Mouse (Mus musculus) gastrocnemius, adult 18-20 months (tissue): ENCODE data around the gene Scn2b. TPM values are rescaled to one million over a fixed set of nuclear protein-coding genes. Genes with fewer than 3 reads are reported as not detected.
A peak's percentile ranks its signal among the peaks of the same experiment; 100 is the strongest.

Experiments
- DNase-seq: peaks from one replicate; pipeline ENCODE4 v3.0.0; 2021; ENCODE audit warnings: low spot score
- total RNA-seq, 2 experiments: library from RNA; stranded (reverse); gene quantifications; 2 replicates each; pipeline ENCODE4 v1.2.3; 2021

Gene Scn2b
- total RNA-seq, 2 experiments from 2014 or later = 2.2 to 2.5 TPM

DNA sequence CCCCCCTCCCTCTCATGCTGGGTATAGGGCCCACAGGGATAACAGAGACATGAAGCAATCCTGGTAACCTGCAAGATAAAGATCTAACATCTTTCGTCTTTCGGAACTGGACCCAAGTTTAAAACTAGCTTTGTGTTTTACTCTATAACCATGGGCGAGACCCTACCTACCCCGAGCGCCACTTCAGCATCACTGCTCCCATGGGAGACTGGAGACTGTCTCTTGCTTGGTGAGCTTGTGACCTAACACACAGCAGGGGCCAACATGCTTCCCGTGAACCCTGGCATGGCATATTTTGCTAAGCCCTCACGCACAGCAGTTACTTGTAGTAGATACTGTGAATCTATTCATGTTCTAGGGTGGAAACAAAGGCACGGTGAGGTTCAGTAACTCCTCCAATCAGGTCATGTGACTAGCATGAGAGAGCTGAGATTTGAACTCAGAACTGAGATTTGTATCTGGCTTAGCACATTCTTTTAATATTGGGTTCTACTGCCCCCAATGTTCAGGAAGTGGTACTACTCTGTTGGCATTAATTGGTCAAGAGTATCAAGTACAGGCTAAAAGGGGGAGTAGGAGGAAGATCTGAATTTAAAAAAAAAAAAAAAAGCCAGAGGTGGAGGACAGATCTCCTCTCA lies 1.9 kb downstream of the Scn2b start:
- no peak for DNase-seq

- no peak for DNase-seq
Observed at GRCm38 (mm10) chr9:45119954-45120530, 2.5 kb downstream of the Scn2b start.

- DNase-seq = no peak
Observed at GRCm38 (mm10) chr9:45120567-45120966, 3.0 kb downstream of the Scn2b start.

GRCm38 (mm10) chr9:45121001-45121400 lies 3.4 kb downstream of the Scn2b start:
- no peak for DNase-seq

GRCm38 (mm10) chr9:45121769-45122168 lies 4.2 kb downstream of the Scn2b start:
- peak; percentile 79 for DNase-seq

DNA sequence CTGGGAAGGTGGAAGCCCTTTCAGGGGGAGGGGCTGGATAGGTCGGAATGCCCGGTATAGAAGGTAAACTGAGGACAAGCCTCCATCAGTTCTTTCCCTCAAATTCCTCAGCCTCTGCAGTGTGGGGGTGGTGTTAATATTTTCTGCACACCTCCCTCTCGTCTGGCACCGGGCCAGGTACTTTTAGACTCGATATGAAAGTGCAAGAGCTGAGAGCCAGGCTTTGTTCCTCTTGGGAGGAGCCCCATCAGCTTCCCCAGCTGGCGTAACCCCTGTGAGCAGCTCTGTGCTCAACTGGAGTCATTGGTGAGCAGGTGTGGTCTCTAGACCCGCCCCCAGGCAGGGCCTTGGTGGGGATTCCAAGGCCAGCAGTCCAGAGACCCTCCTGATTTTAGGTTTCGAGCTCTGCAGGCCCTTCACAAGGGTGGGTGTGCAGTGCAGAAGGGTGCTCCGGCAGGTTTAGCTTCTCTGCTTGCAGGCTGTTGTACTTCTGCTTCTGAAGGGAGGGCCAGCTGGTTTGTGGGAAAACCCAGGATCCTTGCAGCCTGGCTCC lies 4.7 kb downstream of the Scn2b start:
- no peak for DNase-seq

GRCm38 (mm10) chr9:45125211-45125610 lies 7.6 kb downstream of the Scn2b start:
- DNase-seq = no peak

DNA sequence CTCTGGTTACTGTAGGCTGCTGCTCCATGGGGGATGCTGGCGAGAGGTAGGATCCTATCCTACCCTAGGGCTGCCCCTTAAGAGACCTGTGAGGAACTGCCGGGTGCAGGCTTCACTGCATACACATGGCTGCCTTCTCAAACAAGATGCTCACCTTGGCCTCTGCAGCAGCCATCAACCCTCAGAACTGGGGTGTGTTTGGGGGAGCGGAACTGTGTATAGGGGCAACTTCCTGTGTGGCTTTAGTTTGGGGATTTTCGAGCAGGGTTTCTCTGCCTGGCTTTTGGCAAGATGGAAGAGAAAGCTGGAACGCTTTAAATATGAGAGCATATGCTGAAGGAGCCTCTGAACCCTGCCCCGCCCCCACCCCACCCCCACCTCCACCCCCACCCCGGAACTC lies 9.4 kb downstream of the Scn2b start:
- DNase-seq = no peak

- no peak for DNase-seq
Observed at GRCm38 (mm10) chr9:45130119-45130518, 12.5 kb downstream of the Scn2b start.

DNA sequence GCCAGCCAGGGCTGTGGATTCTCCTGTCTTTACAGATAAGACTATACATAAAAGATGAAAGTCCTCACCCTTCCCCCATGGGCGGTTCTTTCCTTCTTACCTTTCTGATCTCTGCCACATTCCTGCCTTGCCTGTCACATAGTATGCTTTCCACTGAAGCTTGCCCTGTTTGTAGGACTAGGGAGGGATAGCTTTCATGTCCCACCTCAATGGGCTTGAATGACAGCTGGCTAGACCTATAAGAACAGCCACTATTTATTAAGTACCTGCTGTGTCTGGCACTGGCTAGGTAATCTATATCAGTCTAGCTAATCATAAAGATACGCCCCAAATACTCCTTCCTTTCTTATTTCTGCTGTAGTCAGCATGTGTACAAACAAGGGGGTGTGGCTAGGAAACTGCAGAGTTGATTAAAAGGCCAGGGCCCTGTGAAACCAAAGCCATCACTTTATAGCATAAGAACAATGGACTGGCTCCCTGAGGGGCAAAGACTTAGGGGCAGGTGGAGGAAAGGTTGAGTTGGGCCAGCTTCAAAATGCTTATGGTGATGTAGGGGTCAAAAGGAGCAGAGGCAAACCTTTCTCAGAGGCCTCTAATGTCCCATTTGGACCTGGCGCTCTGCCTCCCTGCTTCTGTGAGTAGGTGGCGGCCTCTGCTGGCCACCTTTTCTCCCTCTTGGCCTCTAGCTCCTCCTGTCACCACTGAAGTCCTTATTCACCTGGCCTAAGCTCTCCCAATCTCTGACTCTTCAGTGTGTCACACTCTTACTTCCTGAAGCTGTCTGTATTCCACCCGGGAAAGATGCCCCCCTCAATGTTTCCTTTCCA lies 16.1 kb downstream of the Scn2b start:
- DNase-seq = peak; percentile 80

DNA sequence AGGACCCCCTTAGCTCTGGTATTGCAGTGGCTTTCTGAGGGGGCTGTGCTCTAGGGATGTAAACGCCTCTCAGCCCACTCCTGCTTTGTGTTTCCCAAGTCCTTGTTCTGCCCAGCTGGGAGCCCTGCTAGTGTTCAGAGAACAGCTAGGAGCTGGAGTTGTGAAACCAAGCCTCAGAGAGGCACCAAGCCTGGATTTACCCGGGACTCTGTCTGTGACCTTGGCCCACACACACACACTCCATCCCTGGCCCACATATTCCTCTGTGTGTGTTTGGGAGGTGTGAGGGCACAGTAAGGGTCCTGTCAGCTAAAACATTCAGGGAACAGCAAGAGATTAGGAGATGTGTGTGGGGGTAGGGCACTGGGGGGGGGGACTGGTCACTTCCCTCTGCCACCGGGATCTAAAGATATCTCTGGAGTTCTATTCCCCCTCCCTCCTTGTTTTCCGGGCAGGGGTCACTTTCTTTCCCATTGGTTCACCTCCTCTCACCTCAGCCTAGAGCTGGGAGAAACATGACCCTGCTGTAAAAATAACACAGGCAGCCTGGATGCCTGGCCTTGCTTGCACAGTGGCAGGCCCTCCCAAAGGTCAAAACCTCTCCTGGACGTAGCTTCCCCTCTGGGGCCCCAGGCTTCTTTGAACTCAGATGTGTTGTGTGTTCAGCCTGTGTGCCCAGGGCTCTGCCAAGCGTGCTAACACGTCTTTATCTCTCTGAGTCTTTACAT lies 19.0 kb downstream of the Scn2b start:
- peak; percentile 78 for DNase-seq

DNA sequence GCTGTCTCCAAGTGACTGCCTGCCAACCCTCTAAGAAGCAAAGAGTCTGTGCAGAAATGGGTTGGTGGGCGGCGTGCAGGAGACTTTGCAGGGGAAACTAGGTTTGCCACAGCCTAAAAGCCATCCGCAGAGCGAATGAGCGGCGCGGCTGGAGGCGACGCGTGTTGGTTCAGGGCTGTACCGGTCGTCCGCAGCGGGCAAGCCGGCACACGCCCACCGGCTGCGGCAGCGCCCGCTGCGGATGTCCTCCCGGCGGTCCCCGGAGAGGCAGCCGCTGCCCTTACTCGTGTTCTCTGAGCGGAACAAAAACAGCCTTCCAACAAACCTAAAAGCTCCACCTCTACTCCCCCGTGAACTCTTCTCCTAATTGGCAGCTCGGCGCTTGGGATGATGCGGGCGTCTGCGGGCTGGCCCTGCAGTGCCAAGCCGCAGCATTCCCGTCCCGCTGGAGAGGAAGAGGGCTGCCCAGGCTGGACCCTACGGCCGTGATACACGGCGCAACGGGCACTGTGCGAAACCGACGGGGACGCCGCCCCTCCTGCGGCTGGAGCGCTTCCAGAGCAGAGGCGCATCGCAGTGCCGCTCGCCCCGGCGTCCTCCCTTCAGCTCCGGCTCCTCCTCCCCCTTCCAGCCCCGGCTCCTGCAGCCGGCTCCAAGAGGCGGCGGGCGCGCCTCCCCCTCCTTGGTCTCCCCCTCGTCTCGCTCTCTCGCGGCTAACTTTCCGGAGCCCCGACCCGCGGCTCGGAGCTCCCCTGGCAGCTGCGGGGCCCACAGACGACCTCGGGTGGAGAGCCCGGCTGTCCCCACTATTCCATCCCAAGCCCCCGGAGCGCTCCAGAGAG lies 20.8 kb downstream of the Scn2b start, which contains the start of gene Scn4b:
Gene Scn4b, plus strand, starts transcription at position 205 of the 842 bp plus-strand sequence.
- peak; percentile 72 for DNase-seq

GRCm38 (mm10) chr9:45139082-45139481 lies 21.5 kb downstream of the Scn2b start:
- DNase-seq = no peak

GRCm38 (mm10) chr9:45140945-45141344 lies 23.4 kb downstream of the Scn2b start:
- no peak for DNase-seq

DNA sequence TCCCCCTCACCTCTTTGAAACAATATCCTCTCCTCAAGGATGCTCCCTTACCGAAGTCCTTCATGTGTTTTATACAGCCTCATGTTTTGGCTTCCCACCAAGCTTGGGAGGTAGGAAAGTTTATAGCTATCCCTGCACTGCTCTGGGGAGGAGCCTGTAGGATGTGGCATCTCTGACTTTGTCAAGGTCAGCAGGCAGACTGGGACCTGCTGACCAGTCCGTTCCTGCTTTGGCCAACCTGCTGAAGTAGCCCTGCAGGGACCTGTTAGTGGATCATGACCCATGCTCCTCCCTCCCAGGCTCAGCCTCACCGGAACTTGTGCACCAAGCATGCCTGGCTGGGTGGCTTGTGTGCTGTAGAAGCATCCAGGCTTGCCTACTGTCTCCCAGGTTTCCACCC lies 25.1 kb downstream of the Scn2b start:
- no peak for DNase-seq

DNA sequence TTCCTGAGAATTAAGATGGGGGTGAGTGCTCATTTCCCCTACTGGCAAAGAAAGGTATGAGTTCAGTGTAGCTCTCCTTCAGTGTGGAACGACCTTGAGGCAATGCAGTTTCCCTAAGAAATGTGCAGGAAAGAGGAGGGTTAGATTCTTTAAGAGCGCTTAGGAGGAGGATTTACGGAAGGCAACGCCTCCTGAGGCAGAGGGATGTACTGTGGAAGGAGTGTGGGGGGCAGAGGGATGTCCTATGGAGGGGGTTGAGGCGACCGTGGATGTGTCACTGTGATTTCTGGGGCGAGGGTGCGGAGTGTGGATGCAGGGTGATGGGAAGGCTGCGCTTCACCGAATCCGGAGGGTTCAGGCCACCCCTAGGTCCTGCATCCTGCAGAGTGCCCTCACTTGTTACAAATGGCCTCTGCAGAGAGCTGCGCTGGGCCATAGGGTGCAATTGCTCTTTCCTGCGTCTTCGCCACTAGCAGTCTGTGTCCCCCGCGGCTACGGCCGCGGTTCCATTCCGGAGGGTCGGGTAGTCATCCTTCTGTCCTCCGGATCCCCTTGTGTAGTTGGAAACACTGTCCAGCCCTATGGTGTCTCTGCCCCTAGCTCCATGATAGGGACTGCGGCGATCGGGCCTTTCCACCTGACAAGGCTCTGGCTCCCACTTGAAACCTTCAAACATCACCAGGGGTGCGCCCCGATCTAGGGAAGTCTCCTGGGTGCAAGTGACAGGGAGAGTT lies 28.1 kb downstream of the Scn2b start:
- no peak for DNase-seq

GRCm38 (mm10) chr9:45146267-45146597 lies 28.6 kb downstream of the Scn2b start:
- DNase-seq = peak; percentile 69

- DNase-seq = no peak
Observed at GRCm38 (mm10) chr9:45150933-45151332, 33.4 kb downstream of the Scn2b start.

- no peak for DNase-seq
Observed at GRCm38 (mm10) chr9:45153361-45153760, 35.8 kb downstream of the Scn2b start.

DNA sequence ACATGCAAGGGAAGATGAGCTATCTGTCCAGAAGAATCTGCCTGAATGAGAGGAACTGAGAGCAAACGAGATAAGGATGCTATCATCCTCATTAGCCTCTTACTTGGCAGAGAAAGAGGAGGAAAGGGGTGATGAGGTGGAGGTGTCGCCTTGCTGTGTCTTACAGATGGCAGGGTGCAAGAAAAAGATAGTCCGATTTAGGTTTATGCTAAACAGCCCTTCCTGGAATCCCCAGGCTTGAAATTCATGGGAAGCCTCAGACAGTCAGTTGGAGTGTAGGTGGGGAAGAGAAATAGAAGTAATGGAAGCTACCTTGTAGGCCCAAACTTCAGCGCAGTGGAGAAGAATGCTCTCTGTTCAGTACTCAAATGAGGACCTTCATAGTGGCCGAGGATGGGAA lies 50.3 kb downstream of the Scn2b start:
- DNase-seq = no peak
